Mouse (Mus musculus): ENCODE measurements at regions not wholly inside any gene's neighbourhood (a gene's known extent, or its start where the extent isn't known, plus 50 kb on each side); places are given as distances from the start of the nearest gene placed in this dataset.

- DNase-seq = no peak
Measured at GRCm38 (mm10) chr8:36364567-36365231, 599.1 kb downstream of the Gm19410 start.

- no peak for DNase-seq
Measured at GRCm38 (mm10) chr8:36365945-36366344, 600.4 kb downstream of the Gm19410 start.

- DNase-seq = no peak
Measured at GRCm38 (mm10) chr8:36376579-36377350, 611.2 kb downstream of the Gm19410 start.

GRCm38 (mm10) chr8:36394487-36394886 lies 598.9 kb upstream of the AI429214 start:
- no peak for DNase-seq

- no peak for DNase-seq
Measured at GRCm38 (mm10) chr8:36396493-36396892, 596.9 kb upstream of the AI429214 start.

- no peak for DNase-seq
Measured at GRCm38 (mm10) chr8:36406706-36407105, 586.7 kb upstream of the AI429214 start.
